Mouse (Mus musculus): ENCODE data around the gene Rapgef6. TPM values are rescaled to one million over a fixed set of nuclear protein-coding genes. Genes with fewer than 3 reads are reported as not detected.

Gene Rapgef6
- polyA plus RNA-seq, 1 experiment from 2014 or later: 38.5 TPM

DNA sequence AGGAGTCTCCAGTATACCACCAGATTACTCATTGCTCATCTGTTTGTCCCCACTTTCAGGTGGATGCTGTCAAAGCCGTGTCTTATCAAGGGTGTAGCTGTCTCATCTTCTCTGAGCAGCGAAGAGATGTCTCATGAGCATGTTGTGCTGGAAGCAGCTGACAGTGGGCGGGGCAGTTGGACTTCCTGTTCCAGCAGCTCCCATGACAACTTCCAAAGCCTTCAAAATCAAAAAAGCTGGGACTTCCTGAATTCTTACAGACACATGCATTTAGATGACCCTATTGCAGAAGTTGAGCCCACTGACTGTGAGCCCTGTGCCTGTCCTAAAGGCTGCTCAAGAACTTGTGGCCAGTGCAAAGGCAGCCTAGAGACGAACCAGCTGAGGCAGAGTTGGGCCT lies 168.5 kb downstream of the Rapgef6 start:
- Histone ChIP-seq H3K4me1 (ENCODE audit: control insufficient read depth, insufficient read depth, low read length) (no peaks in the 10 kb centered on the region), H3K27ac (replicated peaks; ENCODE audit: low read depth, low read length) (no peak overlapping the region), H3K9ac (replicated peaks; ENCODE audit: low read length) (no peak overlapping the region), H3K36me3 (ENCODE audit: control insufficient read depth, insufficient read depth, low read length) (peaks cover 65% of the 10 kb centered on the region), H3K27me3 (ENCODE audit: control insufficient read depth, insufficient read depth, low read length) (no peaks in the 10 kb centered on the region), H3K4me3 (replicated peaks; ENCODE audit: low read depth, low read length) (no peak overlapping the region), H3K4me2 (ENCODE audit: low read length) (no peak overlapping the region), H3K9me3 (ENCODE audit: control insufficient read depth, low read length) (no peaks in the 10 kb centered on the region)
- no peak for ATAC-seq (ENCODE audit: low FRiP score, low TSS enrichment)
- no peak for DNase-seq
- WGBS: 91% methylated on average over 4 of the region's 4 CpGs

DNA sequence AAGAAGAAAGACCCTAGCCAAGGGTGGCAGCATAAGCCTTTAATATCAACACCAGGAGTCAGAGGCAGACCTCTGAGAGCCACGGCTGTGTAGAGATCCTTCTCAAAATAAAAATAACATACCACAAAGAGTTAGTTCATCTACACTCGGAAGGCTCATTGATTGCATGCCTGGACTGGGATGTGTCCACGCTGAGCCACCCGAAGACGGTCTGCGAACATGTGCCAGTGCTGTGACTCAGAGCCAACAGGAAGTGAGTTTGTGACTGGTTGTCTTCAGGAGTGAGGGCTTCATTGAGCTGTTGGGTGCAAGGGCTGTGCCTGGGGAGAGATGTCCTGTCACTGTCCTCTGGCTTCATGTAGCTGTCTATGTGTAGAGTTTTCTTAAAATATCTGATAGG lies 171.0 kb downstream of the Rapgef6 start:
- DNase-seq (no peak), ATAC-seq (ENCODE audit: low FRiP score, low TSS enrichment) (no peak)
- Histone ChIP-seq H3K9me3 (ENCODE audit: control insufficient read depth, low read length) (no peaks in the 10 kb centered on the region), H3K4me1 (ENCODE audit: control insufficient read depth, insufficient read depth, low read length) (no peaks in the 10 kb centered on the region), H3K9ac (replicated peaks; ENCODE audit: low read length) (no peak overlapping the region), H3K27ac (replicated peaks; ENCODE audit: low read depth, low read length) (no peak overlapping the region), H3K4me2 (ENCODE audit: low read length) (no peak overlapping the region), H3K27me3 (ENCODE audit: control insufficient read depth, insufficient read depth, low read length) (no peaks in the 10 kb centered on the region), H3K36me3 (ENCODE audit: control insufficient read depth, insufficient read depth, low read length) (peaks cover 66% of the 10 kb centered on the region), H3K4me3 (replicated peaks; ENCODE audit: low read depth, low read length) (no peak overlapping the region)
- WGBS: 94% methylated on average over 6 of the region's 6 CpGs

DNA sequence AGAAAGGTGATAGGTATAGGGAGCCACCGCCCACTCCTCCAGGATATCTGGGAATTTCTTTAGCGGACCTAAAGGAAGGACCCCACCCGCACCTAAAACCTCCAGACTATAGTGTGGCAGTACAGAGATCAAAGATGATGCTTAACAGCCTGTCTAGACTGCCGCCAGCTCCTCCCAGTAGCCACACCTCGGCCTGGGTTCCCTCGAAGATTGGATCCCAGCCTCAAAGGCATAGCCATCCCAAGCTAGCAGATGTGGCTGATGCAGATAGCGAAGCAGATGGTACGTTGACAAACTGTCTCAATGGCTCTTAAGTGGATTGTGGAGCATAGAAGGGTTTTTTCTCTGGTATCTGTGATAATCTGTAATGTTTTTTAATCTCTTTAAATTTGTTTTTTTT lies 171.6 kb downstream of the Rapgef6 start:
- H3K9ac ChIP-seq (replicated peaks; ENCODE audit: low read length): no peak overlapping the region
- H3K4me1 ChIP-seq (ENCODE audit: control insufficient read depth, insufficient read depth, low read length): no peaks in the 10 kb centered on the region
- H3K9me3 ChIP-seq (ENCODE audit: control insufficient read depth, low read length): no peaks in the 10 kb centered on the region
- ATAC-seq (ENCODE audit: low FRiP score, low TSS enrichment): no peak
- no peak overlapping the region for H3K27ac ChIP-seq (replicated peaks; ENCODE audit: low read depth, low read length)
- H3K36me3 ChIP-seq (ENCODE audit: control insufficient read depth, insufficient read depth, low read length): peaks cover 64% of the 10 kb centered on the region
- H3K4me2 ChIP-seq (ENCODE audit: low read length): no peak overlapping the region
- 88% methylated on average over 8 of the region's 8 CpGs for WGBS
- no peaks in the 10 kb centered on the region for H3K27me3 ChIP-seq (ENCODE audit: control insufficient read depth, insufficient read depth, low read length)
- DNase-seq: no peak
- no peak overlapping the region for H3K4me3 ChIP-seq (replicated peaks; ENCODE audit: low read depth, low read length)

DNA sequence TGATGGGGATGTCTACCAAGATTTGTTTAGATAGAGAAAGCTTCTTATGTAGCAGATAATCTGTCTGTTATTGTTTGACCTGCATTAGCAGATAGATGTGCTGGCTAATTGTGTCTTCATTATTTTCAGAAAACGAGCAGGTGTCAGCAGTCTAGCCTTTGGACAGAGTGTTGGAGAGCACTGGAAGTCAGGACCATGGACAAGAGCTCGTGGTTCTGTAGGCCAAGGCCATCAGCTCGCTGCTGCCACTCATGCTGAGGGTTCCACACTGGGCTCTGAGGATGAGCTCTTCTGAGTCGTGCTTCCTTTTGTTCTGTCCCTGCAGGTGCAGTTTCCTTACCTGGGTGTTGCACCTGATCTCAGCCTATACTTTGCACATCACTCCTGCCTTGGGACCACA lies 173.3 kb downstream of the Rapgef6 start:
- H3K4me2 ChIP-seq (ENCODE audit: low read length): no peak overlapping the region
- H3K36me3 ChIP-seq (ENCODE audit: control insufficient read depth, insufficient read depth, low read length): peaks cover 51% of the 10 kb centered on the region
- no peak overlapping the region for H3K9ac ChIP-seq (replicated peaks; ENCODE audit: low read length)
- DNase-seq: no peak
- no peak for ATAC-seq (ENCODE audit: low FRiP score, low TSS enrichment)
- WGBS: 78% methylated on average over 4 of the region's 4 CpGs
- H3K27me3 ChIP-seq (ENCODE audit: control insufficient read depth, insufficient read depth, low read length): no peaks in the 10 kb centered on the region
- no peaks in the 10 kb centered on the region for H3K4me1 ChIP-seq (ENCODE audit: control insufficient read depth, insufficient read depth, low read length)
- H3K9me3 ChIP-seq (ENCODE audit: control insufficient read depth, low read length): no peaks in the 10 kb centered on the region
- no peak overlapping the region for H3K4me3 ChIP-seq (replicated peaks; ENCODE audit: low read depth, low read length)
- H3K27ac ChIP-seq (replicated peaks; ENCODE audit: low read depth, low read length): no peak overlapping the region

DNA sequence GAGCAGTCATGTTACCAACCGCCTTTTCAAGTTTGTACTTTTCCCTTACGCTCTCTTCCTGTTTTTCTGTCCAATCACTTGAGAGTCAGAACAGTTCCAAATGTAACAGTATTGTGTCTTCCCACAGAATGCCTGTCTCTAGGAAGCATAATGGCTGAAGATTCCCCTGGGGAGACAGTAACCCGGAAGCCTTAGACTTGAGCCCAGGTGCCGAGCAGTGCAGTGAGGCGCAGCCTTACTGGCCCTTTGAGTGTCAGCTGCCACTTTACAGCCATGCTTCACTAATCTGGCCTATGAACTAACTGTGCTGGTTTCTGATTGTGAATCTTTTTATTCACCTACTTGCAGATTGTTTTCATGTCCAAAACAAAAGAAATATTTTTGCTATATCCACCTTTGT lies 175.0 kb downstream of the Rapgef6 start:
- Histone ChIP-seq H3K4me2 (ENCODE audit: low read length) (no peak overlapping the region), H3K9ac (replicated peaks; ENCODE audit: low read length) (no peak overlapping the region), H3K27ac (replicated peaks; ENCODE audit: low read depth, low read length) (no peak overlapping the region), H3K4me1 (ENCODE audit: control insufficient read depth, insufficient read depth, low read length) (no peaks in the 10 kb centered on the region), H3K4me3 (replicated peaks; ENCODE audit: low read depth, low read length) (no peak overlapping the region), H3K27me3 (ENCODE audit: control insufficient read depth, insufficient read depth, low read length) (no peaks in the 10 kb centered on the region), H3K36me3 (ENCODE audit: control insufficient read depth, insufficient read depth, low read length) (peaks cover 35% of the 10 kb centered on the region), H3K9me3 (ENCODE audit: control insufficient read depth, low read length) (no peaks in the 10 kb centered on the region)
- DNase-seq (no peak), ATAC-seq (ENCODE audit: low FRiP score, low TSS enrichment) (no peak)
- WGBS: 72% methylated on average over 5 of the region's 5 CpGs

DNA sequence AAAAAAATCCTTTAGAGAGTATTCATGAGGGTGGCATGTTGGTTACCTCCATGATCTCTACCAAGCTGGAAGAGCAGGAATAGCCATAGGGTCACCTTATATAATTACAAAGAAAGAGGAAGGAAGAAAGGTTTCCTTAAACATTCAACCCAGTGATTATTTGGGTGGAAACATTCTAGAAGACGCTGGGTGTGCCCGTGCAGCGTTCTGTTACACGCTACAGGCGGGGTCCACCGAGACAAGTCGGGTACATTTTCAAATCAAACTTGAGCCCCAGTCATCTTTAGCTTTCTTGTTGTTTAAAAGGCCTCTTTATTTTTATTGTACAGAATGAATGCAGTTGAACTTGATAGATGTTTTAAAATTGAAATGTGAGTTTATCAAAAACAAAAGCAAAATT lies 176.0 kb downstream of the Rapgef6 start:
- H3K4me1 ChIP-seq (ENCODE audit: control insufficient read depth, insufficient read depth, low read length): no peaks in the 10 kb centered on the region
- H3K36me3 ChIP-seq (ENCODE audit: control insufficient read depth, insufficient read depth, low read length): peaks cover 34% of the 10 kb centered on the region
- no peak overlapping the region for H3K27ac ChIP-seq (replicated peaks; ENCODE audit: low read depth, low read length)
- no peak for ATAC-seq (ENCODE audit: low FRiP score, low TSS enrichment)
- H3K9me3 ChIP-seq (ENCODE audit: control insufficient read depth, low read length): no peaks in the 10 kb centered on the region
- no peak for DNase-seq
- 97% methylated on average over 7 of the region's 7 CpGs for WGBS
- no peak overlapping the region for H3K9ac ChIP-seq (replicated peaks; ENCODE audit: low read length)
- no peak overlapping the region for H3K4me3 ChIP-seq (replicated peaks; ENCODE audit: low read depth, low read length)
- H3K4me2 ChIP-seq (ENCODE audit: low read length): no peak overlapping the region
- H3K27me3 ChIP-seq (ENCODE audit: control insufficient read depth, insufficient read depth, low read length): no peaks in the 10 kb centered on the region

DNA sequence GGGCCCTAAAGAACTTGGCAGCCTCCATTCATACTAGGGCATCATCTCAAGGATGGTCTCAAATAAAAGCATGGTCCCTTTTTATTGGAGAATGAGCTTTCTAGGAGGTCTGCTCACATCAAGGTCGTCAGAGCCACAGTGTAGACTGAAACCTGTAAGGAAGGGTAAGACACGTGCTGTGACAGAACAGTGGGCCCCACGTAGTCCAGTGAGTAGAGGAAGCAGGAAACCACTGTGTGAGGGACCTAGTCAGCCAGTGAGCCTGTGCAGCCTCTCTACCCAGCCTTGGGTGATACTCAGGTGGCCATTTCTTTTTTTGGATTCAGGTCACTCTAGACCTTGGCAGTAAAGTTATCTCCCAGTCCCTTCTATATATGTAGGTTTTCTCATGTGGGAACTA lies 177.3 kb downstream of the Rapgef6 start:
- DNase-seq (no peak), ATAC-seq (ENCODE audit: low FRiP score, low TSS enrichment) (no peak)
- Histone ChIP-seq H3K9me3 (ENCODE audit: control insufficient read depth, low read length) (no peaks in the 10 kb centered on the region), H3K4me2 (ENCODE audit: low read length) (no peak overlapping the region), H3K27me3 (ENCODE audit: control insufficient read depth, insufficient read depth, low read length) (no peaks in the 10 kb centered on the region), H3K27ac (replicated peaks; ENCODE audit: low read depth, low read length) (no peak overlapping the region), H3K9ac (replicated peaks; ENCODE audit: low read length) (no peak overlapping the region), H3K4me1 (ENCODE audit: control insufficient read depth, insufficient read depth, low read length) (no peaks in the 10 kb centered on the region), H3K4me3 (replicated peaks; ENCODE audit: low read depth, low read length) (no peak overlapping the region), H3K36me3 (ENCODE audit: control insufficient read depth, insufficient read depth, low read length) (peaks cover 23% of the 10 kb centered on the region; the same call in 1 of the 2 replicates)
- 87% methylated on average over 3 of the region's 3 CpGs for WGBS

DNA sequence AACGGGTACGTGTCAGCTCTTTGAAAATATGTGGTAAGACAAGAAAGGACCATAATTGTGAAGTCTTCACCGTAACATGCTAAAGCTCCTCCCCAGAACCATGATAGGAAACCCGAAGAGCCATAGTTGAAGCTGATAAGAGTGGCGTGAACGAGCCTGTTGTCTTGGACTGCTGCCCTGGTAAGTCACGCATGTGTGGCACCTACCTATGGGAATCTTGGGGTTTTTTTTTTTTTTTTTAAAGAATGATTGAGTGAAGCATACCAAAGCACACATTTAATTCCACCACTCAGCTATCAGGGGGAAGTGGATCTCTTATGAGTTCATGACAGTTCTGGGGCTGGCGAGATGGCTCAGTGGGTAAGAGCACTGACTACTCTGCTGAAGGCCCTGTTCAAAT lies 179.2 kb downstream of the Rapgef6 start:
- no peak for ATAC-seq (ENCODE audit: low FRiP score, low TSS enrichment)
- H3K27me3 ChIP-seq (ENCODE audit: control insufficient read depth, insufficient read depth, low read length): no peaks in the 10 kb centered on the region
- DNase-seq: no peak
- no peak overlapping the region for H3K4me2 ChIP-seq (ENCODE audit: low read length)
- no peak overlapping the region for H3K27ac ChIP-seq (replicated peaks; ENCODE audit: low read depth, low read length)
- H3K9ac ChIP-seq (replicated peaks; ENCODE audit: low read length): no peak overlapping the region
- 94% methylated on average over 8 of the region's 8 CpGs for WGBS
- peaks cover 5% of the 10 kb centered on the region; the same call in 1 of the 2 replicates for H3K36me3 ChIP-seq (ENCODE audit: control insufficient read depth, insufficient read depth, low read length)
- no peaks in the 10 kb centered on the region for H3K4me1 ChIP-seq (ENCODE audit: control insufficient read depth, insufficient read depth, low read length)
- H3K4me3 ChIP-seq (replicated peaks; ENCODE audit: low read depth, low read length): no peak overlapping the region
- no peaks in the 10 kb centered on the region for H3K9me3 ChIP-seq (ENCODE audit: control insufficient read depth, low read length)

DNA sequence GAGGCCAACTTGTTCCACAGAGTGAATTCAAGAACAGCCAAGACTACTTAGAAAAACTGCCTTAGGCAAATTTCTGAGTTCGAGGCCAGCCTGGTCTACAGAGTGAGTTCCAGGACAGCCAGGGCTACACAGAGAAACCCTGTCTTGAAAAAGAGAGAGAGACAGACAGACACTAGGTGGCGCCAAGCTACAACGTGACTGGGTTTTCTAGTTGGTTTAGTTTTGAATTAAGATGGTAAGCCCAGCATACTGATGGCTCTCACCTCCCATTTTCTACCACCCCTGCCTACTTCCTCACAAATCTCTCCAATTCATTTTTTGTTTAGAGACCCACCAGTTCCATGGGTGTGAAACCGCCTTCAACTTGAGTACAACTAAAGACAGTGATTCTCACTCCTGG lies 180.7 kb downstream of the Rapgef6 start:
- no peak for ATAC-seq (ENCODE audit: low FRiP score, low TSS enrichment)
- 31% methylated on average over 4 of the region's 4 CpGs for WGBS
- DNase-seq: peak; percentile 83
- H3K4me2 ChIP-seq (ENCODE audit: low read length): no peak overlapping the region
- no peak overlapping the region for H3K4me3 ChIP-seq (replicated peaks; ENCODE audit: low read depth, low read length)
- H3K9ac ChIP-seq (replicated peaks; ENCODE audit: low read length): no peak overlapping the region
- no peaks in the 10 kb centered on the region for H3K9me3 ChIP-seq (ENCODE audit: control insufficient read depth, low read length)
- H3K36me3 ChIP-seq (ENCODE audit: control insufficient read depth, insufficient read depth, low read length): no peaks in the 10 kb centered on the region; the same call in 1 of the 2 replicates
- no peaks in the 10 kb centered on the region for H3K4me1 ChIP-seq (ENCODE audit: control insufficient read depth, insufficient read depth, low read length)
- no peaks in the 10 kb centered on the region for H3K27me3 ChIP-seq (ENCODE audit: control insufficient read depth, insufficient read depth, low read length)
- no peak overlapping the region for H3K27ac ChIP-seq (replicated peaks; ENCODE audit: low read depth, low read length)
